Mouse (Mus musculus) kidney, postnatal 10 days (tissue): ENCODE data around the gene Ifi203.
"Not testable (repeated sequence)": the region's sequence is repeated elsewhere in the genome, so short reads cannot be mapped to it uniquely, and the experiment has no call there.

Experiments used
- DNase-seq: peaks from one replicate; pipeline ENCODE4 v3.0.0; 2021; ENCODE audit warnings: mixed read lengths

Ifi203 gene

GRCm38 (mm10) chr1:173887026-173887787 is 55.3 kb downstream of the Ifi203 start:
- not testable (repeated sequence) for DNase-seq

GRCm38 (mm10) chr1:173880004-173880666 is 62.3 kb downstream of the Ifi203 start:
- peak; percentile 9 for DNase-seq

DNA sequence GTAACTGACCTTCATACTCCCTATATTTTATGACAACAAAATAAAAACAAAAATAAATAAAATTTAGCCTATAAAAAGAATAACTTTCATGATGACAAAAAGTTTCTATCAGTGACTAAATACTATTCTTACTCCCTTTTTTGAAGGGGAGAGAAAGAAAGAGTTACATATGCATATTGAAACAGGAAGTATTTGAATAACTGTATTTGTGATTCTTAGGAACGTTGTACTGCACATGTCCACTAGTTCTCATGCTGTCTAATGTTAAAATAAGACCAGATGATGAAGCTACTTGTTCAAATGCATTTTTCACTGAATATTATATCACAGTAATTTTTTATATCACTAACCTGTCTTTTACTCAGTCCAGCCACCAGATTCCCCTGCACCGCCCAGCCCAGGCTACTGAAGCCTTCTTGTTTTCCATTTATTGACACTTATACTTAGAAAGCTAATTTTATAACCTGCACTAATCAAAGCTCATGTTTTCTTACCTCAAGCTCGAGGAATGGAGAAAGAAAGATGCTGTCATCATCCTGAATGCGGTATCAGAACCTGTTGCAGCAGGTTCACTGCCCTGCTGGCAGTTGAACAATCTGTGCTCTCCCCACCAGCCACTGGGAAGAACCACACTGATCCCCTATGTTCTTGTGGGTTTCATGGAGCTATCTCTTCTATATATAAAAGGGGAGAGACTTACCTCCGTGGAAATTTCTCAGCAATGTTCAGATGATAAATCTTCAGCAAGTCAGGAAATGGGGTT is 63.1 kb downstream of the Ifi203 start:
- DNase-seq: not testable (repeated sequence)

DNA sequence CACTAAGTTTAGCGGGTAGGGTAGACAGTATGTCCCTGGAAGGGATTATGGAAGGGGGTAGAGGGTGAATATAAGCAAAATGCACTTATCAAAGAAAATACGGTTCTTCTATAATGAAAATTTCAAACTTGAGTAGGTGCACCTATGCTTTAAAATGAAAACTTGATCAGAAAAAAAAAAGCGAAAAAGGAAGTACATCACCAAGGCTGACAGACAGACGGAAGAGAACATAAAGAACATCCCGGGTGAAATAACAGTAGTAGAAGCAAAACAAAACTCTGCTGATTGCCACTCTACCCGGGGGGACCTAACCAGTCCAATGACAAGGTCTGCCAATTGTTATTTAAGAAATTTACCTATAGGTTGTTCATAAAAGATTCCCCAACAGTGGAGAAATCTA is 64.2 kb downstream of the Ifi203 start:
- DNase-seq: not testable (repeated sequence)

DNA sequence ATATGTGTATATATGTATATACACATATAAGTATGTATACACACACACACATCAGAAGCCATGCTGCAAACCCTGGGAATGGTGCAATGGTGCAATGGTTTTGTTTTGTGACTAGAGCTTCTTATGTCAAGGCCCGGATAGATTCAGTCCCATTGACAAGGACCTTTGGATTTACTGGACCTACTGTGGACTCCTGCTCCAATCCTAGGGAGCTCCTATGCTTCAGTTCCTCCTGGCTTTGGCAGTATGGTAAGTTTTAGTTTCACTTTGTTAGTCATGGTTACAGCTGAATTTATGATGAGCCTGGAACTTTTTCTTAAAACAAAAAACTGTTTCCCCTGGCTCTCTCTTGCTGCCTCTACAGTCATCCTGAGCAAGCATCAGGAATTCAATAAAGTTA is 65.3 kb downstream of the Ifi203 start:
- DNase-seq: not testable (repeated sequence)
